Mouse (Mus musculus): ENCODE results near the gene Wdr90.
"Not testable (repeated sequence)": the region's sequence is repeated elsewhere in the genome, so short reads cannot be mapped to it uniquely, and the experiment has no call there.

Wdr90 gene

GRCm38 (mm10) chr17:25878611-25879180, 17.4 kb upstream of the Wdr90 start:
- in situ Hi-C loops (cut with MboI; ENCODE audit: low pct_unique_long_range_greater_than_20kb in 1 of 2, low sequenced_read_pairs in 2 of 2, unreplicated experiment in 1 of 2): no loop called here

GRCm38 (mm10) chr17:25877741-25878610, 16.7 kb upstream of the Wdr90 start:
- in situ Hi-C loops (cut with MboI; ENCODE audit: low pct_unique_long_range_greater_than_20kb in 1 of 2, low sequenced_read_pairs in 2 of 2, unreplicated experiment in 1 of 2): no loop called here

GRCm38 (mm10) chr17:25877025-25877424, 15.7 kb upstream of the Wdr90 start:
- in situ Hi-C loops (cut with MboI; ENCODE audit: low pct_unique_long_range_greater_than_20kb in 1 of 2, low sequenced_read_pairs in 2 of 2, unreplicated experiment in 1 of 2): no loop called here

GRCm38 (mm10) chr17:25876347-25876915, 15.1 kb upstream of the Wdr90 start:
- in situ Hi-C loops (cut with MboI; ENCODE audit: low pct_unique_long_range_greater_than_20kb in 1 of 2, low sequenced_read_pairs in 2 of 2, unreplicated experiment in 1 of 2): no loop called here

GRCm38 (mm10) chr17:25875171-25876136, 14.2 kb upstream of the Wdr90 start:
- in situ Hi-C loops (cut with MboI; ENCODE audit: low pct_unique_long_range_greater_than_20kb in 1 of 2, low sequenced_read_pairs in 2 of 2, unreplicated experiment in 1 of 2): no loop called here

- in situ Hi-C loops (cut with MboI; ENCODE audit: low pct_unique_long_range_greater_than_20kb in 1 of 2, low sequenced_read_pairs in 2 of 2, unreplicated experiment in 1 of 2): no loop called here
These were observed 13.4 kb upstream of the Wdr90 start, which contains the start of gene Mettl26 for GRCm38 (mm10) chr17:25874721-25875170. Gene Mettl26, plus strand, starts transcription at chr17:25875074.

- in situ Hi-C loops (cut with MboI; ENCODE audit: low pct_unique_long_range_greater_than_20kb in 1 of 2, low sequenced_read_pairs in 2 of 2, unreplicated experiment in 1 of 2): no loop called here
These were observed 12.9 kb upstream of the Wdr90 start for GRCm38 (mm10) chr17:25874148-25874720.

GRCm38 (mm10) chr17:25873405-25874147, 12.3 kb upstream of the Wdr90 start:
- in situ Hi-C loops (cut with MboI; ENCODE audit: low pct_unique_long_range_greater_than_20kb in 1 of 2, low sequenced_read_pairs in 2 of 2, unreplicated experiment in 1 of 2): no loop called here

GRCm38 (mm10) chr17:25872676-25873075, 11.4 kb upstream of the Wdr90 start:
- in situ Hi-C loops (cut with MboI; ENCODE audit: low pct_unique_long_range_greater_than_20kb in 1 of 2, low sequenced_read_pairs in 2 of 2, unreplicated experiment in 1 of 2): no loop called here

GRCm38 (mm10) chr17:25871566-25871965, 10.3 kb upstream of the Wdr90 start:
- in situ Hi-C loops (cut with MboI; ENCODE audit: low pct_unique_long_range_greater_than_20kb in 1 of 2, low sequenced_read_pairs in 2 of 2, unreplicated experiment in 1 of 2): not testable (repeated sequence)

GRCm38 (mm10) chr17:25869954-25870353, 8.7 kb upstream of the Wdr90 start:
- in situ Hi-C loops (cut with MboI; ENCODE audit: low pct_unique_long_range_greater_than_20kb in 1 of 2, low sequenced_read_pairs in 2 of 2, unreplicated experiment in 1 of 2): no loop called here

GRCm38 (mm10) chr17:25869498-25869897, 8.2 kb upstream of the Wdr90 start:
- in situ Hi-C loops (cut with MboI; ENCODE audit: low pct_unique_long_range_greater_than_20kb in 1 of 2, low sequenced_read_pairs in 2 of 2, unreplicated experiment in 1 of 2): no loop called here

- in situ Hi-C loops (cut with MboI; ENCODE audit: low pct_unique_long_range_greater_than_20kb in 1 of 2, low sequenced_read_pairs in 2 of 2, unreplicated experiment in 1 of 2): no loop called here
These were observed 7.4 kb upstream of the Wdr90 start, which contains the start of gene Mcrip2 for GRCm38 (mm10) chr17:25868601-25869191. Gene Mcrip2, minus strand, starts transcription at chr17:25868764.

- in situ Hi-C loops (cut with MboI; ENCODE audit: low pct_unique_long_range_greater_than_20kb in 1 of 2, low sequenced_read_pairs in 2 of 2, unreplicated experiment in 1 of 2): no loop called here
These were observed 6.7 kb upstream of the Wdr90 start for GRCm38 (mm10) chr17:25867836-25868600.

GRCm38 (mm10) chr17:25867509-25867835, 6.2 kb upstream of the Wdr90 start:
- in situ Hi-C loops (cut with MboI; ENCODE audit: low pct_unique_long_range_greater_than_20kb in 1 of 2, low sequenced_read_pairs in 2 of 2, unreplicated experiment in 1 of 2): no loop called here

- in situ Hi-C loops (cut with MboI; ENCODE audit: low pct_unique_long_range_greater_than_20kb in 1 of 2, low sequenced_read_pairs in 2 of 2, unreplicated experiment in 1 of 2): no loop called here
These were observed 4.9 kb upstream of the Wdr90 start for GRCm38 (mm10) chr17:25866172-25866571.

- in situ Hi-C loops (cut with MboI; ENCODE audit: low pct_unique_long_range_greater_than_20kb in 1 of 2, low sequenced_read_pairs in 2 of 2, unreplicated experiment in 1 of 2): no loop called here
These were observed 4.0 kb upstream of the Wdr90 start for GRCm38 (mm10) chr17:25865288-25865687.
